Mouse (Mus musculus) forebrain, embryonic 13.5 days (tissue): ENCODE results near the gene Aldh8a1. TPM values are rescaled to one million over a fixed set of nuclear protein-coding genes. Genes with fewer than 3 reads are reported as not detected.

ENCODE experiments used
- ATAC-seq: fragments of 200-750 bp; cut with Nextera tagmentation; 2 replicates; pipeline ENCODE4 v1.8.0; 2017
- H3K27ac ChIP-seq: fragments of 300-500 bp; sonication (generic); 2 replicates; pipeline ENCODE4 v1.5.1; 2015; ENCODE audit warnings: inconsistent platforms, mild to moderate bottlenecking, moderate library complexity
- H3K27me3 ChIP-seq: fragments of 300-500 bp; sonication (generic); 2 replicates; pipeline ENCODE4 v1.6.1; 2015; ENCODE audit warnings: mild to moderate bottlenecking, inconsistent platforms
- H3K36me3 ChIP-seq: fragments of 300-500 bp; sonication (generic); 2 replicates; pipeline ENCODE4 v1.6.1; 2015; ENCODE audit warnings: mild to moderate bottlenecking, inconsistent platforms; ENCODE audit not compliant: poor library complexity, severe bottlenecking
- H3K4me1 ChIP-seq: fragments of 300-500 bp; sonication (generic); 2 replicates; pipeline ENCODE4 v1.6.1; 2015; ENCODE audit warnings: inconsistent platforms
- H3K4me2 ChIP-seq: fragments of 300-500 bp; sonication (generic); 2 replicates; pipeline ENCODE4 v1.6.1; 2015; ENCODE audit warnings: inconsistent platforms, mild to moderate bottlenecking, moderate library complexity
- H3K4me3 ChIP-seq: fragments of 300-500 bp; sonication (generic); 2 replicates; pipeline ENCODE4 v1.5.1; 2015; ENCODE audit warnings: mild to moderate bottlenecking, inconsistent platforms
- H3K9ac ChIP-seq: fragments of 300-500 bp; sonication (generic); 2 replicates; pipeline ENCODE4 v1.6.1; 2015; ENCODE audit warnings: mild to moderate bottlenecking, inconsistent platforms
- H3K9me3 ChIP-seq: fragments of 300-500 bp; sonication (generic); replicated peaks from 2 replicates; pipeline ENCODE4 v1.6.1; 2016; ENCODE audit warnings: inconsistent platforms
- WGBS: fragments of 180-500 bp; shearing (Covaris S2); methylation state at CpG from one replicate; pipeline ENCODE4 v1.1.7; 2015; 5-methylcytosine and 5-hydroxymethylcytosine counted together
- polyA plus RNA-seq: library from polyadenylated mRNA; unstranded; fragments of >200 nt; fragmentation: Nextera tagmentation; extraction: Ambion mirVana; gene quantifications from 2 replicates; pipeline ENCODE4 v1.2.1, GENCODE M21; 2015

Gene Aldh8a1
- polyA plus RNA-seq, 1 experiment from 2014 or later = 0.06 TPM

- no peak overlapping the region for H3K27ac ChIP-seq
- H3K9me3 ChIP-seq = no peaks in the 10 kb centered on the region
- peaks cover 7% of the 10 kb centered on the region; the same call in 1 of the 2 replicates for H3K4me1 ChIP-seq
- H3K27me3 ChIP-seq = no peaks in the 10 kb centered on the region
- no peaks in the 10 kb centered on the region for H3K36me3 ChIP-seq
- H3K4me3 ChIP-seq = no peak overlapping the region
- no peak for ATAC-seq
- H3K9ac ChIP-seq = no peak overlapping the region
- 85% methylated on average over 1 of the region's 1 CpGs for WGBS
- H3K4me2 ChIP-seq = no peak overlapping the region
These were observed 62.2 kb downstream of the Aldh8a1 start for GRCm38 (mm10) chr10:21439268-21439667.

GRCm38 (mm10) chr10:21441020-21441419, 63.9 kb downstream of the Aldh8a1 start:
- WGBS = 78% methylated on average over 4 of the region's 4 CpGs
- H3K9ac ChIP-seq = no peak overlapping the region
- H3K4me1 ChIP-seq = peaks cover 7% of the 10 kb centered on the region; the same call in 1 of the 2 replicates
- H3K27me3 ChIP-seq = no peaks in the 10 kb centered on the region
- H3K4me3 ChIP-seq = no peak overlapping the region
- no peak for ATAC-seq
- no peak overlapping the region for H3K27ac ChIP-seq
- H3K4me2 ChIP-seq = no peak overlapping the region
- no peaks in the 10 kb centered on the region for H3K9me3 ChIP-seq
- no peaks in the 10 kb centered on the region for H3K36me3 ChIP-seq

- no peaks in the 10 kb centered on the region for H3K36me3 ChIP-seq
- H3K4me2 ChIP-seq = no peak overlapping the region
- H3K4me1 ChIP-seq = peaks cover 7% of the 10 kb centered on the region; the same call in 1 of the 2 replicates
- no peaks in the 10 kb centered on the region for H3K9me3 ChIP-seq
- WGBS = 86% methylated on average over 4 of the region's 4 CpGs
- H3K27ac ChIP-seq = no peak overlapping the region
- no peaks in the 10 kb centered on the region for H3K27me3 ChIP-seq
- no peak for ATAC-seq
- no peak overlapping the region for H3K4me3 ChIP-seq
- H3K9ac ChIP-seq = no peak overlapping the region
These were observed 64.6 kb downstream of the Aldh8a1 start for GRCm38 (mm10) chr10:21441690-21442089.

GRCm38 (mm10) chr10:21443646-21444324, 66.7 kb downstream of the Aldh8a1 start:
- H3K27ac ChIP-seq = no peak overlapping the region
- H3K9ac ChIP-seq = no peak overlapping the region
- 48% methylated on average over 8 of the region's 8 CpGs for WGBS
- no peaks in the 10 kb centered on the region for H3K27me3 ChIP-seq
- peak; percentile 33; the same call in 1 of the 2 replicates for ATAC-seq
- H3K4me3 ChIP-seq = no peak overlapping the region
- no peak overlapping the region for H3K4me2 ChIP-seq
- peaks cover 7% of the 10 kb centered on the region; the same call in 1 of the 2 replicates for H3K4me1 ChIP-seq
- H3K9me3 ChIP-seq = no peaks in the 10 kb centered on the region
- H3K36me3 ChIP-seq = no peaks in the 10 kb centered on the region

- Histone ChIP-seq H3K9me3 (no peaks in the 10 kb centered on the region), H3K9ac (no peak overlapping the region), H3K4me3 (no peak overlapping the region), H3K4me2 (no peak overlapping the region), H3K27me3 (no peaks in the 10 kb centered on the region), H3K36me3 (no peaks in the 10 kb centered on the region), H3K27ac (no peak overlapping the region), H3K4me1 (peaks cover 7% of the 10 kb centered on the region; the same call in 1 of the 2 replicates)
- 90% methylated on average over 9 of the region's 9 CpGs for WGBS
- no peak for ATAC-seq
These were observed 67.3 kb downstream of the Aldh8a1 start for GRCm38 (mm10) chr10:21444410-21444809.

Other genes starting within 250 kb of the Aldh8a1 start
- 5.6 and 6.2 TPM in 2 replicates for gene Myb, start 216.3 kb upstream of the Aldh8a1 start, polyA plus RNA-seq
- 108 and 120 TPM in 2 replicates for gene Hbs1l, start 81.3 kb upstream of the Aldh8a1 start, polyA plus RNA-seq
- not detected in 2 replicates for gene 1700020N01Rik, start 215.9 kb downstream of the Aldh8a1 start, polyA plus RNA-seq